Mouse (Mus musculus): ENCODE measurements around the gene Vmn1r229. TPM values are rescaled to one million over a fixed set of nuclear protein-coding genes. Genes with fewer than 3 reads are reported as not detected.

The Vmn1r229 gene
- polyA plus RNA-seq (2014; fragmentation: Nextera tagmentation; extraction: Ambion mirVana), result not detected in 2 replicates

DNA sequence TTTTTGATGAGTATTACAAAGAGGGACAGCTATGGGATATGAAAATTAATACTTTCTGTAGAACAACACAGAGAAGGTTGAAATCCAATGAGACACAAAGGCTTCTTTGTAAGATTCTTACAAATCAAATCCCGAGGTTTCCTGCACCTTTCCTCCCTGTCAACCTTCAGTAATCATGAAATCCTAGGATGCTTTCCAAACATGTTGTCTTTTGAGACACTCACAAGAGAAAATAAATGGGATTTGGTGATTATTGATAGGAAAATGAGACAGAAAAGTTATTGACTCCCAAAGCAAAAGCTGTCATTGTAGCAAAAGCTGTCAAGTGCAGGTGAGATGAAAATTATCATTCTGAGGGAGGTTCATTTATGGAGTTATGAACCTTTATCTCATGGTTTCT is at the start of gene Vmn1r229:
Gene Vmn1r229 (plus strand): TSS at position 301 of the 400 bp plus-strand sequence.
- no peak within 1 kb of the TSS for H3K27ac ChIP-seq (ENCODE audit: low read depth, low read length)
- no peaks in the 10 kb centered on the region for H3K4me1 ChIP-seq (ENCODE audit: control insufficient read depth, insufficient read depth, low read length)
- H3K4me2 ChIP-seq (ENCODE audit: low read depth, low read length), result no peak within 1 kb of the TSS
- H3K9me3 ChIP-seq (ENCODE audit: control insufficient read depth, low read length), result no peaks in the 10 kb centered on the region; the same call in 1 of the 2 replicates
- no peaks in the 10 kb centered on the region for H3K36me3 ChIP-seq (ENCODE audit: control insufficient read depth, insufficient read depth, low read length)
- ATAC-seq (ENCODE audit: low read depth), result no peak
- H3K4me3 ChIP-seq (ENCODE audit: low read depth, low read length), result no peak within 1 kb of the TSS
- WGBS, result 69% methylated on average over 1 of the region's 1 CpGs
- H3K9ac ChIP-seq (replicated peaks; ENCODE audit: low read depth, low read length), result no peak within 1 kb of the TSS
- H3K27me3 ChIP-seq (ENCODE audit: control insufficient read depth, insufficient read depth, low read length), result no peaks in the 10 kb centered on the region

DNA sequence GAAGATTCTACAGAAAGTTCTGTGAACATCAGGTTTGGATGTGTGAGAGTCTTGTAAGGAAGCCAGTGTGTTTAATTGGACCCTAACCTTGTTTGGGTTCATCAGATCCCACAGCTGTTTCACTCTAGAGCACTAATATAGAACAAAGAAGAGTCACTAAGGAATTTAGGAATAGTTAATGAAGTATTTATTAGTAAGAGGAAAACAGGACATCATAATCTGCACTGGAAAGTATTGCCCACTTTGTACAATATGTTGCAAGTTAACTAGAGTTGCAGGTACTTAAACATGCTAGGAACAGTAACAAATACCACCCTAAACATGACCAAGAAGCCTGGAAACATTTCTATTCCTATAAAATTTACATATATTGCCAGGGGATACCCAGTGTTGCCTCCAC is 25.3 kb upstream of the Vmn1r229 start, which contains the start of gene Vmn1r228:
Gene Vmn1r228 (minus strand): TSS at position 101 of the 400 bp plus-strand sequence.
- Histone ChIP-seq H3K27me3 (ENCODE audit: control insufficient read depth, insufficient read depth, low read length) (no peaks in the 10 kb centered on the region), H3K36me3 (ENCODE audit: control insufficient read depth, insufficient read depth, low read length) (no peaks in the 10 kb centered on the region), H3K4me2 (ENCODE audit: low read depth, low read length) (no peak within 1 kb of the TSS), H3K27ac (ENCODE audit: low read depth, low read length) (no peak within 1 kb of the TSS), H3K4me3 (ENCODE audit: low read depth, low read length) (no peak within 1 kb of the TSS), H3K9ac (replicated peaks; ENCODE audit: low read depth, low read length) (no peak within 1 kb of the TSS), H3K4me1 (ENCODE audit: control insufficient read depth, insufficient read depth, low read length) (no peaks in the 10 kb centered on the region), H3K9me3 (ENCODE audit: control insufficient read depth, low read length) (no peaks in the 10 kb centered on the region; the same call in 1 of the 2 replicates)
- no peak for ATAC-seq (ENCODE audit: low read depth)

DNA sequence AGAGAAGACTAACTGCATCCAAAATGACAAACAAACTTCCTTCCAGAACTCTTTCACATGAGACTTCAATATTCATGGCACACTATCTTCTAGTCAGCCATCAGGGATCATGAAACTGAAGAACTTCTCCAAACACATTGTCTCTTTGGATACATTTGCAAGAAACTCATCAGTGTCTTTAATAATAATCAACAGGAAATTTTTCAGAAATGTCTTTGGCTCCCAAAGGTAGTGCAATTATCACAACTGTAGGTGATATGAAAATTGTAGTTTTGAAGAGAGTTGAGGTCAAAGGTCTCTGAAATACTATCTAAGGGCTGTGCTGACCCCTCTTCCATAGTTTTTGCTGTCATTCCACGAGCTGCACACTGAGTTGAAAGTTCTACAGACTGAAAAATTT is 28.8 kb downstream of the Vmn1r229 start, which contains the start of gene Vmn1r230:
Gene Vmn1r230 (plus strand): TSS at position 301 of the 400 bp plus-strand sequence.
- WGBS, result 27% methylated on average over 1 of the region's 1 CpGs
- H3K4me3 ChIP-seq (ENCODE audit: low read depth, low read length), result no peak within 1 kb of the TSS

More for the DNA sequence above, 28.8 kb downstream of the Vmn1r229 start, which contains the start of gene Vmn1r230:
- no peak within 1 kb of the TSS for H3K9ac ChIP-seq (replicated peaks; ENCODE audit: low read depth, low read length)
- no peaks in the 10 kb centered on the region for H3K36me3 ChIP-seq (ENCODE audit: control insufficient read depth, insufficient read depth, low read length)
- no peaks in the 10 kb centered on the region for H3K4me1 ChIP-seq (ENCODE audit: control insufficient read depth, insufficient read depth, low read length)
- H3K27me3 ChIP-seq (ENCODE audit: control insufficient read depth, insufficient read depth, low read length), result no peaks in the 10 kb centered on the region
- no peak within 1 kb of the TSS for H3K27ac ChIP-seq (ENCODE audit: low read depth, low read length)
- no peak within 1 kb of the TSS for H3K4me2 ChIP-seq (ENCODE audit: low read depth, low read length)
- no peaks in the 10 kb centered on the region for H3K9me3 ChIP-seq (ENCODE audit: control insufficient read depth, low read length)
- no peak for ATAC-seq (ENCODE audit: low read depth)

Other genes with a start within 250 kb of the Vmn1r229 start
- gene Vmn2r109, start 246.8 kb upstream of the Vmn1r229 start, polyA plus RNA-seq (2014; fragmentation: Nextera tagmentation; extraction: Ambion mirVana), result not detected in 2 replicates
- 0.03 and 0.05 TPM in 2 replicates for gene Vmn2r110, start 215.1 kb upstream of the Vmn1r229 start, polyA plus RNA-seq (2014; fragmentation: Nextera tagmentation; extraction: Ambion mirVana)
- gene Fpr-rs3, start 186.7 kb upstream of the Vmn1r229 start, polyA plus RNA-seq (2014; fragmentation: Nextera tagmentation; extraction: Ambion mirVana), result not detected in 2 replicates
- gene Vmn1r226, start 128.7 kb upstream of the Vmn1r229 start, polyA plus RNA-seq (2014; fragmentation: Nextera tagmentation; extraction: Ambion mirVana), result not detected in 2 replicates
- not detected in 2 replicates for gene Vmn1r227, start 81.7 kb upstream of the Vmn1r229 start, polyA plus RNA-seq (2014; fragmentation: Nextera tagmentation; extraction: Ambion mirVana)
- not detected in 2 replicates for gene Vmn1r228, start 25.4 kb upstream of the Vmn1r229 start, polyA plus RNA-seq (2014; fragmentation: Nextera tagmentation; extraction: Ambion mirVana)
- not detected in 2 replicates for gene Vmn1r230, start 28.9 kb downstream of the Vmn1r229 start, polyA plus RNA-seq (2014; fragmentation: Nextera tagmentation; extraction: Ambion mirVana)
- not detected in 2 replicates for gene Vmn1r231, start 93.5 kb downstream of the Vmn1r229 start, polyA plus RNA-seq (2014; fragmentation: Nextera tagmentation; extraction: Ambion mirVana)
- not detected in 2 replicates for gene Vmn1r232, start 108.2 kb downstream of the Vmn1r229 start, polyA plus RNA-seq (2014; fragmentation: Nextera tagmentation; extraction: Ambion mirVana)
- gene Ppp2r1a, start 133.8 kb downstream of the Vmn1r229 start, polyA plus RNA-seq (2014; fragmentation: Nextera tagmentation; extraction: Ambion mirVana), result 808 and 850 TPM in 2 replicates
- gene Vmn1r233, start 184.9 kb downstream of the Vmn1r229 start, polyA plus RNA-seq (2014; fragmentation: Nextera tagmentation; extraction: Ambion mirVana), result not detected in 2 replicates
- 21.5 and 22.2 TPM in 2 replicates for gene Zfp160, start 197.3 kb downstream of the Vmn1r229 start, polyA plus RNA-seq (2014; fragmentation: Nextera tagmentation; extraction: Ambion mirVana)